Mouse (Mus musculus) forelimb bud, embryonic 11.5 days (tissue): ENCODE measurements around the gene Fgf12.

Source experiments
- DNase-seq: peaks from one replicate; pipeline ENCODE4 v3.0.0-alpha.2; 2012; ENCODE audit warnings: low read depth, low spot score

Gene Fgf12

GRCm38 (mm10) chr16:28323576-28323975 lies 429.3 kb downstream of the Fgf12 start:
- no peak for DNase-seq

- no peak for DNase-seq
These were observed 441.2 kb downstream of the Fgf12 start for GRCm38 (mm10) chr16:28311618-28312017.

GRCm38 (mm10) chr16:28303889-28304288 lies 449.0 kb downstream of the Fgf12 start:
- no peak for DNase-seq

DNA sequence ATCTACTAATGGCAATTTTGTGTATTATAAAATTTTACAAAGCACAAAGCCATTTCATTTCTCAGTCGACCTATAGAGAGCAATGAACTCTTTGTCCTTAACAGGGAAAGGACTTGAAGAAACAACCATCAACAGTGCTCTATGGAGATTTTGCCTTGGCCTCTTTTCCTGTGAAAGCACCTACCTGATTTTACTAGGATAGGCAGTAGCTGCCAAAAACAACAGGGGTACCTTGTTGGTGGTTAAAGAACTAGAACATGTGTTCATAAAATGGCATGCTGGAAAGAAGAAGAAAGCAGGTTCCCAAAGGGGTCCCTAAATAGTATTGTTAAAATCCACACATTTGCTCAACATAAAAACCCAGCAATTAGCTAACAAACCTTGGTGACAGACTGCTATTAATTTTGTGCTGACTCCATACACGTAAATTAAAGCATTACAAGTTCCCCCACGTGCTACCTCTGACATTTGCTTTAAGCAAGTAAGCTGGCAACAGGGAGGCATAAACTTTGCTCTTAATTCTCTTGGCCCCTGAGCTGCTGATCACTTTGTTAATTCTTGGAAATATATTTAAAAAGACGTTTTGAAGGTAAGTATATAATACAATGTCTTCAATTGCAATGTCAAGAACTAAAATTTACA lies 463.1 kb downstream of the Fgf12 start:
- peak; percentile 40 for DNase-seq

DNA sequence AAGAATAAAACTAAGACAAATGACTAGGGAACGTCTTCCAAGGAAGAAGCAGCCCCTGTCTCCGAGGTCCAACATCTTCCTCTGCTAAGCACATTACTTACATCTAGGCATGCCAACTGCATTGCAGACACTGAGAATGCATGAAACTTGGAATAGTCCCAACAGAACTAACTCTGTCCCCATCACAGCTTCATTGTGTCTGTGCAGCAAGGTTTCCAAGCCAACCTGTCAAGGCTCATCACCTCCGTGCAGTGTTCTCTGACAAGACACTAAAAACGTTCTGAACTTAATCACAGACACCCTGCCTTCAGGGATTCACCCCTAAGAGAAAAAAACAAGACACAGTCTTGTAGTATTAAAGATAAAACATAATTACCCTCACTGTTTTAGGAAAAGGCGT lies 495.0 kb downstream of the Fgf12 start:
- no peak for DNase-seq

GRCm38 (mm10) chr16:28254303-28254702 lies 498.6 kb downstream of the Fgf12 start:
- no peak for DNase-seq

DNA sequence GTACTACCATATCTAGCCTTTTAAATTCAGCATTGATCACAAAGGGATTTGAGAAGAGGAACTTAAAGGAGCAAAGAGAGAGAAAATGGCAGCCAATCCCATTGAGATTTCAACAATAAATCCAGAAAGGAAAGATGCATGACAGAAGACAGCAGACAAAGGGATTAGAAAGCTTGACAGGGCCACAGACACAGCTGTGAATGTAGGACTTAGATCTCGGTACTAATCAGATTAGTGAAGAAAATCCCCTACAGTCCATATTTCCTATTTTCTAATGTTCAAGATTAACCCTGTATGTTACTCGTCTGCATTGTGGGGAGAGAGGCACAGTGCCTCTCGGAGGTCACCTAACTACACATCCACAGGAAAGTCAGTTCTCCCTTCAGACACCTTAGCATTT lies 500.9 kb downstream of the Fgf12 start:
- DNase-seq, result no peak

DNA sequence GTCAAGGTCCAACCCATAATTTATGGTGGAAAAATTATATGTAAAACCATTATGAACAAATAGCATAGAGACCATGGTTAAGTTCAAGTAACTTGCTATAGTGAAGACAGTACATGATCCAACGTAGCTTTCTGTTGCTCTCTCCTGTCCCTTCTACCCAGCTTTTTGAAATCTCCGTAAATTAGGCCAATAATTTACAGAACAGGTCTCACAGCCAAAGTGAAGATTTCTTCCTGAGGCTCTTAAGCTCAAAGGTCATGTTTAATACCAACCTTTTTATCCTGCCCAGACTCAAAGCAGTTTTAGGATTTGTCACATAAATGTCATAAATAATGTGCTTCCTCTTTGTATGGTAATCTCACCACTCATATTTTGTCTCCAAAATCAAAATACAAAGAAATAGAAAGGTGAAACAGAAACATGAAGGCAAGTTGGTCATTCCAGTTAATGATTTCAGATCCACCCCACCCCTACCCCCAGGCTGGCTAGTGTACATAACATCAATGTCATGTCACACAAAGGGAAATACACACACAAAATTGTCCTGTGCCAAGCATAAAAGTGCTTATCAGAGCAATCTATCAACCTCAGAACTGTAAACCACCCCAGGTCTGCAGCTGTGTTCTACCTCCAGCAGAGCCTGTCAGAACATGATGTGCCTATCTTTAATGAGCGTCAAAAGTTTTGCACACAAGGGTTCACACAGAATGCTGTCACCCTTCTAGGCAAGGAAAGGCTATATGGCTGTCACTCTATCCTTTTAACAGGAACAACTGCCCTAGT lies 509.8 kb downstream of the Fgf12 start:
- no peak for DNase-seq

- DNase-seq, result no peak
These were observed 513.5 kb downstream of the Fgf12 start for GRCm38 (mm10) chr16:28239382-28239781.

DNA sequence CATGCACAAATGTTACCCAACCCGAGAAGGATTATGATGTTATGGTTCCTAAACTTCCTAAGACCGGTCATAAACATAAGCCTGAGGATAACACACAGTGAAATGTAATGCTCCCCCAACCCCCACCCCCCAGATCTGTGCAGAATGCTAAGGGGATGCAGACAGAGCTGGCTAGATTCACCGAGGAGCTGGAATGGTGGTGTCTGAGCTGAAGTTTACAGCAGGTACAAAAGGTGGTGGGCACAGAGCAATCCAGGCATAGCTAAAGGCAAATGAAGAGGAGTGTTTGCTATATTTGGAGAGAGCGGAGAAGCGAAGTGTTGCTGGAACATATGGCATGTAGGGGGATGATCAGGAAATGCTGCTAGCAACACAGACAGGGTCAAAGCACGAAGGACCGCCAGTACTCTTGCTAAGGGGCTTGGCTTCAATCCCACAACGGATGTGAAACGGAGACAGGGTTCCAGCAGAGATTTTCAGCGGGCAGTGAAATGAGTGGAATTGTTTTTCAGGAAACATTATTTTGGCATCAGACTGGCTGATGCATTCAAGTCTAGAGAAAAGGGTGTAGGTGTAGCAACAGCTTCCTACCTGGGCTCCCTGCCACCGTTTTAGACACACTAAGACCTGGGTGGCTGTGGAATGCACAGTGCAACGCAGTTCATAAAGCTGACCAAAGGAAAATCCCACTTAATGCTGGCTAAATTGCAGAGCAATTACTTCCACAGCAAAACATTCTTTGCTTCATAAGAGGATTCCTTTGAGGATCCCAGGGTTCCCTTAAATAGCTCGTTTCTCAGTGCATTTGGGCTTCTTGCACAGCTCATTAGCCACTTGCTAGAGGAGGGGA lies 514.6 kb downstream of the Fgf12 start:
- peak; percentile 3 for DNase-seq

- no peak for DNase-seq
These were observed 536.9 kb downstream of the Fgf12 start for GRCm38 (mm10) chr16:28215930-28216329.

- no peak for DNase-seq
These were observed 540.5 kb downstream of the Fgf12 start for GRCm38 (mm10) chr16:28212411-28212810.

GRCm38 (mm10) chr16:28156443-28156842 lies 596.4 kb downstream of the Fgf12 start:
- DNase-seq, result no peak

DNA sequence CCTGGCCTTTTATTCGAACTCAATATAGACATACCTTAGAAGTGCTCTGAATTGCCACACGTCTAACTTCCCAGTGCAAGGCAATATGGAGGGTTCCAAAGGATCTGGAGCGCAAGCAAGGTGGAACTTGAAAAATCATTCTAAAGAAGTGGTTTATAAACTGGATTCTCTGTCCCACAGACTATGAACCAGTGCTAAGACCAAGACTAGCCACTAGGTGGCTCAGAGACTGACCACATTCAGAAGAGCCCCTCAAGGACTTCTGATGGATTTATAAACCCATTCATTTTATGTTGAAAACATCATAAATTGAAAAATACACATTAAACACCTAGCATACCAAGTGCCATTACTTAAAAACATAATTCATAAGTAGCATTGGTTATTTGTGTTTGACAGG lies 611.9 kb downstream of the Fgf12 start:
- DNase-seq, result no peak

DNA sequence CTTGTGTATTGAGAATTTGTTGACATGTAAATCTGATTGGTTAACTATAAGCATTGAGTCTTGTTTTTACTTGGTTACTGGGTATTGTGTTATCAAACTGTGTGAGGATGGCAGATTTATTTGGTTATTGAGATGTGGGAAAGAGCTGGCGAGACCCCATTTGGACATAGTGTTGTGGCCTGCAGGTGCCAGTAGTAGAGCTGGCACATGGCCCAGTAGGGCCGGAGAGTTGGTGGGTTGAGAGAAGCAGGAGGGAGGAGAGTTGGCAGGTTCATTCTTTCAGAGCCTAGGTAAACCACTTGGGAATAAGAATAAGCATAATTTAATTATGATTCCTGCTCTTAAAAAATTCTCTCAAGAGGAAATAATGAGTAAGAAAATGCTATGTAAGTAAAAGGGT lies 625.9 kb downstream of the Fgf12 start:
- DNase-seq, result no peak
